In the genomic region with DNA sequence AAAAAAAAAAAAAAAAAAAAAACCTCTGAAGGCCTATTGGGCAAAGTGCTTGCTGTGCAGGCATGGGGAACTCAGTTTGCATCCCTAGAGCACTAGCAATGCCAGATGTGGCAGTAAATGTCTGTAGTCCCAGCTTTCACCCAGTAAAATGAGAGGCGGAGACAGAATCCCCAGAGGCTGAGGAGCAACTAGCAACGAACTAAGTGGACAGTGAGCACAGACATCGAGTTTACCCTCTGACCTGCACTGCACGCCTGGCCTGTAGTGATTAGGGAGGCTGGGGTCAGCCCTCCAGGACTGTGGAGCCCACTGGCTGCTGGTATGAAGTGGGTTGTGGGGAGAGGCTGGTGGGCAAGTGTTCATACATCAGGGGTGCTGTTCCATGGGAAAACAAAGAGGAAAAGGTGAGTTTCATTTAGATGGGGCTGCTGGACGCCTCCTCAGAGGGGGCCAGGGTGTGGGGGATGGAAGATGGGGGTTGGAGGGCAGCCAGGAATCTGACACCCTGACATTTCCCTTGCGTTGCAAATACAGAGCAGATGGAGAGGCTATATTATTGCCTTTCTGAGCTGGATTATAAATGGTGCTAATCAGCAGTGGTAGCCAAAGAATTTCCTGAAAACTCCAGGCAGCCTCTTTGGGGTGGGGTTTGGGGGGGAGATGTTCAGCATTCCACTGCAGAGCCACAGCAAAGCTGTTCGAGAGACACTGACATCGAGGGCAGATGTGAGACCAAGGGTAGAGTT, we compare ENCODE assay signal across 9 mouse cellular contexts.
A peak's percentile ranks its signal among the peaks of the same experiment; 100 is the strongest.
DNase-seq lines count a peak whose midpoint lies in the region; ATAC-seq and TF ChIP-seq lines count a peak whose summit lies in the region.
"Had no signal": no experiment of that assay in that cellular context is flagged by ENCODE, and none has a peak within 500 bp of the region (broad histone marks: within the 10 kb centered on the region; RNA-seq: fewer than 3 reads in every experiment).

No protein-coding gene starts in this region.

- no peaks in the 10 kb centered on the region for H3K27me3 ChIP-seq in stomach, embryonic 14.5 days (ENCODE audit: control insufficient read depth, insufficient read depth, low read length)
- H3K27me3 ChIP-seq in stomach, postnatal 0 days (ENCODE audit: control insufficient read depth, insufficient read depth, low read length) = no peaks in the 10 kb centered on the region

- H3K9me3 ChIP-seq in stomach, embryonic 14.5 days (ENCODE audit: control insufficient read depth, low read depth, low read length) = no peaks in the 10 kb centered on the region; the same call in 1 of the 2 replicates
- no peaks in the 10 kb centered on the region for H3K9me3 ChIP-seq in stomach, postnatal 0 days (ENCODE audit: control insufficient read depth, low read length)

- no peak overlapping the region for H3K4me3 ChIP-seq in stomach, embryonic 14.5 days (ENCODE audit: low read depth, low read length)
- H3K4me3 ChIP-seq in stomach, postnatal 0 days (ENCODE audit: low read depth, low read length) = no peak overlapping the region

- peak; percentile 73 for ATAC-seq in stomach, embryonic 14.5 days (ENCODE audit: insufficient number of reproducible peaks, insufficient read depth, low FRiP score, low read depth)
- no peak for ATAC-seq in stomach, postnatal 0 days (ENCODE audit: low FRiP score, low TSS enrichment)
- ATAC-seq in megakaryocyte progenitor cell, adult 5-6 weeks (replicated peaks; ENCODE audit: poor library complexity) = no peak
- ATAC-seq in frontal cortex, adult (ENCODE audit: low TSS enrichment) = no peak

- H3K4me1 ChIP-seq in stomach, embryonic 14.5 days (ENCODE audit: control insufficient read depth, insufficient read depth, low read length) = peaks cover 23% of the 10 kb centered on the region
- H3K4me1 ChIP-seq in stomach, postnatal 0 days (replicated peaks; ENCODE audit: control insufficient read depth, insufficient read depth) = peaks cover 2% of the 10 kb centered on the region; the same call in 1 of the 2 replicates

- intact Hi-C loops in gastrocnemius, postnatal 36 days (cut with DNase I) = no loop called here

- TF ChIP-seq CTCF in stomach, postnatal 0 days (IDR thresholded peaks at IDR 0.05; ENCODE audit: low read depth) = no peak

- peak overlapping the region; percentile 87 for H3K27ac ChIP-seq in stomach, embryonic 14.5 days (ENCODE audit: low read length)
- H3K27ac ChIP-seq in stomach, postnatal 0 days (replicated peaks) = no peak overlapping the region

- no peaks in the 10 kb centered on the region for H3K36me3 ChIP-seq in stomach, embryonic 14.5 days (ENCODE audit: control insufficient read depth, insufficient read depth, low read length)
- no peaks in the 10 kb centered on the region for H3K36me3 ChIP-seq in stomach, postnatal 0 days (ENCODE audit: control insufficient read depth, insufficient read depth, low read length)

- no peak overlapping the region for H3K9ac ChIP-seq in stomach, embryonic 14.5 days (replicated peaks; ENCODE audit: low read depth, low read length)
- no peak overlapping the region for H3K9ac ChIP-seq in stomach, postnatal 0 days (ENCODE audit: low read length)

- H3K4me2 ChIP-seq in stomach, embryonic 14.5 days (replicated peaks; ENCODE audit: low read depth, low read length) = no peak overlapping the region; the same call in 1 of the 2 replicates
- H3K4me2 ChIP-seq in stomach, postnatal 0 days (replicated peaks; ENCODE audit: low read depth) = no peak overlapping the region

- DNase-seq in adrenal gland, adult 2 months = peak; percentile 9
- no peak for DNase-seq in adrenal gland, postnatal 14 days
- no peak for DNase-seq in stomach, postnatal 0 days (ENCODE audit: low spot score)
- peak; percentile 83 to 87 for DNase-seq in kidney, postnatal 4 days
- no peak for DNase-seq in gastrocnemius, postnatal 36 days
- DNase-seq: right cerebral cortex, postnatal 4 days had no signal

- TF ChIP-seq EP300 in stomach, postnatal 0 days (optimal IDR thresholded peaks at IDR 0.05) = no peak

- WGBS in stomach, embryonic 14.5 days = 21% methylated on average over 8 of the region's 8 CpGs
- 24% methylated on average over 8 of the region's 8 CpGs for WGBS in stomach, postnatal 0 days

Comparison
In these comparisons a context has a peak if more than half of its experiments do, and no peak if none do; other contexts are left out.
1. DNase-seq: peak in adrenal gland, adult 2 months (single experiment) and kidney, postnatal 4 days (2 of 2); none in adrenal gland, postnatal 14 days (single experiment), stomach, postnatal 0 days (single experiment) and gastrocnemius, postnatal 36 days (0 of 2).